Mouse (Mus musculus) right cerebral cortex, postnatal 4 days (tissue): Measurements from ENCODE around the gene Hnf1a.
A peak's percentile ranks its signal among the peaks of the same experiment; 100 is the strongest.
"Not testable (repeated sequence)": the region's sequence is repeated elsewhere in the genome, so short reads cannot be mapped to it uniquely, and the experiment has no call there.

Experiments
- DNase-seq: peaks from one replicate; pipeline ENCODE4 v3.0.0-alpha.2; 2022

Hnf1a gene

DNA sequence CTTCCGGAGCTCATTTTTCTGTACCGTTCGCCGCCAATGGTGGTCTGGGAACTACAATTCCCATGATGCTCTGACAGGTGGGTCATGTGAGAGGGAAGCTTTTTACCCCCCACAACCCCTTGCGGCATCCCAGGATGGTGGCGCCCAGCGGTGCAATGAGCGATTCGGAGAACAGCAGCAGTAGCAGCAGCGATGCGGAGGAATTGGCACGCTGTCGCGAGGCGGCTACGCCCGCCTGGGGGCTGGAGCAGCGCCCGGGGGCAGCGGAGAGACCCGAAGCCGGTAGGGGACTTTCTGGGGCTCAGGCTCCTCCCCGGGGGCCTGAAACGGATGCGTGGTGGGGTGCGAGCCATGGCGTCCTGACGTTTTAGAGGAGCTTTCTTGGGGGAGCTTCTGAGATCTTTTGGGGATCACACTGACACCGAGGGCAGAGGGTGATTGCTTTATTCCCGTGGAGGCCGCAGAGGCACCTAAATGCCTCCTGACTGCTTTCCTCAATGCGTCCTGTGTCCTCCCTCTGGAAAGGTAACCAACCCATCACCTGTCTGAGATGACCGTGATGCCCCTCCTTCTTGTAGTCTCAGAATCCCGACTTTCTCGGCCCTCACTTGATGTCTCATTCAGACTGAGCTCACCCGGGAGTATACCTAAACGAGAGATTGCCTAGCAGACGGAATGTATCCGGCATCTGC, 28.7 kb downstream of the Hnf1a start, which contains the start of gene 2210016L21Rik:
2210016L21Rik (plus strand) TSS at position 85 of the 692 bp plus-strand sequence.
- peak; percentile 82 for DNase-seq

DNA sequence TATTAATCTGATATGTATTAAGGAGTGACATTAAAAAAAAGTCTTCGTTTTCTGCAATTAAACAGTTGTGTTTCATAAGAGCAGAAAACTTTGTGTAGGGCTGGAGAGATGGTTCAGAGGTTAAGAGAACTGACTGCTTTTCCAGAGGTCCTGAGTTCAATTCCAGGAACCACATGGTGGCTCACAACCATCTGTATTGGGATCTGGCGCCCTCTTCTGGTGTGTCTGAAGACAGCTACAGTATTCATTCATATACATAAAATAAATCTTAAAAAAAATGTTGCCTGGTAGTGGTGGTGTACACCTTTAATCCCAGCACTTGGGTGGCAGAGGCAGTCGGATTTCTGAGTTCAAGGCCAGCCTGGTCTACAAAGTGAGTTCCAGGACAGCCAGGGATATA, 29.8 kb downstream of the Hnf1a start:
- not testable (repeated sequence) for DNase-seq

DNA sequence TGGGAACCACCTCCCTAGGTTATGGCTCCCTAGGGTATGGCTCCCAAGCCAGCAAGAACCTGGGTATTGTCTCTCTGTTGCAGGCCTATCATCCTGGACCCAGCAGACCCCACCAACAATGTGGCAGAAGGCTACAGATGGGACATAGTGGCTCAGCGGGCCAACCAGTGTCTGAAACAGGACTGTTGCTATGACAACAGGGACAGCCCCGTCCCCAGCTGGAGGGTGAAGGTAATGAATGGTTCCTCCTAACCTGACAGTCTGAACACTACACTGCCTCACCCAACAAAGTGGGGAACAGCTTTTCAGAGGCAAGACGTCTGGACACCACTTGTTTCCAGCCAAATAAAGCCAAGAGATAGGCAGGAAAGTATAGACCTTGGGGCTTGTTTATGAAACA, 35.1 kb downstream of the Hnf1a start:
- no peak for DNase-seq

DNA sequence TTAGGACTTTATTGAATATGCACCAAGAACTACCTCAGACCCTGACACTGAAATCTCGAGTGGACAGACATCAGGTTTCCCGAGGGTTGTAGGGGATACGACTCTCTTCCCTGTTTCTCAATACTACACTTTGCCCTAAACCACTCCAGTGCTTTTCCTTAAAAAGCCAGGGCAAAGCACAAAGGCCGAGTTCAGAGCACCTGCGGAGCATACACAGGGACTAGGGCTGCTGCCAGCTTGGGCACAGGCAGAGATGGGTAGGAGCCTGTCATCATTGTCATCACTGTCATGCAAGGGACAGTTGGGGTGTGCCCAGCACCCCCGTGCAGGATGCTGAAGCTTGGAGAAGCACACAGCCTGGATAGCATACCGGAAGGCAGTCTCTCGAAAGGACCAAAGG, 37.7 kb downstream of the Hnf1a start:
- DNase-seq, result no peak

DNA sequence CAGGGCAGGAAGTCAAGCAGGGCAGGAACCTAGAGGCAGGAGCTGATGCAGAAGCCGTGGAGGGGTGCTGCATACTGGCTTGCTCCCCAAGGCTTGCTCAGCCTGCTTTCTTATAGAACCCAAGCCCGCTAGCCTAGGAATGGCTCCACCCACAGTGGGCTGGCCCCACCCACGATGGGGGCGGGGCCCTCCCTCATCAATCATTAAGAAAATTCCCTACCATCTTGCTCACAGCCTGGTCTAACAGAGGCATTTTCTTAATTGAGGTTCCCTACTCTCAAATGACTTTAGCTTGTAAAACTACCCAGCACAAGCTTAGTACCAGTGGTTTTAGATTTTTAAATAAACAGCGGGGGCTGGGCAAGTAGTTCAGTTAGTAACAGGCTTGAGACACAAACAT, 39.3 kb downstream of the Hnf1a start:
- no peak for DNase-seq

DNA sequence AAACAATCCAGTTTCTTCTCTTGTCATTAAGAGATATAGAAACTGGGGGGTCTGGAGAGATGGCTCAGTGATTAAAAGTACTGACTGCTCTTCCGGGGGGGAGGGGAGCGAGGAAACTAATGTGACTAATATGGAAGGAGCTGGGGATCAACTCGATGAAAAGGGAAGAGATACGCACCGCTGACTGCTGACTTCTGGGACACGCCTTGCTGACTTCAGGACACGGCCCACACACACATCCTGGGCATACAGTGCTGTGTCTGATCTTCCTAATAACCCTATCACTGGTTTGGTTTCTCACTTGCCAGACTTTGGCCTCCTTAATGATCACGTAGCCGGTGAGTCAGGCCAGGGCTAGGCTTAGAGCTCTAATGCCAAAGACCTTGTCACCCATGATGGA, 44.1 kb downstream of the Hnf1a start:
- no peak for DNase-seq

DNA sequence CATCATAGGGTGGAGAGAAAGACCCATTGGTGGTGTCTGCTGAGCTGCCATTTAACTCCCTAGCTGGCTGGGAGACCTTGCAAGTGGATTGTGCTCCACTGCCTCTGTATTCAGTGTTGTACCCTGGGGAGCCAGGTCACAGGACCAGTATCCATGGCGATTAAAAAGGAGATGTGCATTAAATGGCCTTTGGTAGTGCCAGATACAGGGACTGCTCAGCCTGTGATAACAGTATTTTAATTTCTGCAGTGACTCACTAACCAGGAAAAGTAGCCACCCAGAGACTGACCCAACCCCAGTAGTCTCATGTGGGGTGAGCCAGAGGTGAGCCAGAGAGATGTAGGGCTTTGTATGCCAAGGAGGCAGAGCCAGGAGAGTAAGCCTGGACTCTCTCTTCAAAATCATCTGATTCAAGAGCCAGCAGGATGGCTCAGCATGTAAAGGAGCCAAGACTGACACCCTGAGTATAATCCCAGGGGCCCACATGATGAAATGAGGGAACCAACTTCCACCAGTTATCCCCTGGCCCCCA, 44.7 kb downstream of the Hnf1a start:
- DNase-seq, result no peak

DNA sequence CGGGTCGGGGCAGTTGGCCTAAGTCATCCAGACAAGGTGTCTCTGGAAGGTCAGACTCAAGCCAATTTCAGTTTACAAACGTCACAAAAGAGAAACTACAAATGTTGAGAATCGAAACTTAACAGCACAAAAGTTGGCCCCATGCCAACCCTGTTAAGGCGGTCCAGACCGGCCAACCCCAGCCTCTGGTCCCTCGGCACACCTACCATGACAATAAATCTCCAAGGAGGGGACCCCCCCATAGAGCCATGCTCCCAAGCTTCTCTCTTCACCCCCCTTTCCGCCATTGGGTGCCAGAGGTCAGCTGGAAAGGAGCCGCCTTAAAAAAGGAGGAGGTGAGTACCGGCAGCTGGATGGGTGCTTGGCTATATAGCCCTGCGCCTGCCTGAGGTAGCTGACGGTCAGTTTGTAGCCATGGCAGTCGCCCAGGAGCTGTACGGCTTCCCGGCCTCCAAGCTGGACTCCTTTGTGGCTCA, 47.9 kb downstream of the Hnf1a start, which contains the start of gene Oasl1:
Oasl1 (plus strand) TSS at position 243 of the 476 bp plus-strand sequence.
- peak; percentile 30 for DNase-seq

DNA sequence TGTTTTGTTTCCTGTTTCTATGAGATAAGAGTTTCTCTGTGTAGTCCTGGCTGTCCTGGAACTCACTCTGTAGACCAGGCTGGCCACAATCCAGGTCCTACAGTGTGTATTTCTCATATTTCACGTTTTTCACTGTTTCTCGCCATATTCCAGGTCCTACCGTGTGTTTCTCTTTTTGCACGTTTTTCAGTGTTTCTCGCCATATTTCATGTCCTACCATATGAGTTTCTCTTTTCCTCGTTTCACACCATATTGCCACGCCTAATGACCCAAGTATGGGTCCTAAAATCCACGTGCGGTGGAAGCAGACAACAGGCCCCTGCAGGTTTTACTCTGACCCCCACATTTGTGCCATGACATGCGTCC, 48.5 kb downstream of the Hnf1a start:
- DNase-seq, result no peak

DNA sequence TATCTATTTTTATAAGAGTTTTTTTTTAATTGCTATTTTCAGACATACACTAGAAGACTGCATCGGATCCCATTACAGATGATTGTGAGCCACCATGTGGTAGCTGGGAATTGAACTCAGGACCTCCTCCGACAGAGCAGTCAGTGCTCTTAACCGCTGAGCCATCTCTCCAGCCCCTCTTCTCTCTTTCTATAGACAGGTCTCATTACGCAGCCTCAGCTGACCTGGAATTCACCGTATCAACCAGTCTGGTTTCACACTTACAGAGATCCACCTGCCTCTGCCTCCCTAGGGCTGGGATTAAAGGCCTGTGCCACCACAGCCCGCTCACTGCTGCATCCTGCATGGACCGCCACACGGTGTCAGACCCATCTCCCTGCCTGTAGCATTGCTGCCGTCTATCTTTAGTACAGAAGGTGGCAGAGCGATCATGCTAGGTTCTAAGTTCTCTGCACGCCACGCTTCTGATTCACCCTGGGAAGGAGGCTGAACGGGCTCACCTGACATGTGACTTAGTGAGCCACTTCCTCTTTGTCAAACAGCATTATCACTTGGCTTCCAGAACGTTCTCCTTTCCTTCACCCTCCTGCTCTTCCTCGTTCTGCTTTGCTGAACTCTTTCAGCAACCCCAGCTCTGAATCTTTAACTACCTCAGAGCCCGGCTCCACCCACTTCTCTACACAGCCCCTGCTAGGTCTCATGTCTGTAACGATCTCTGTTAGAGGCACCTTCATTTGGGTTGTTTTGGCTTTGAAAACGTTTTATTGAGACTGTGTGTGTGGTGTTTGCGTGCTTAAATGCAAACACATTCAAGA, 49.1 kb downstream of the Hnf1a start:
- no peak for DNase-seq

DNA sequence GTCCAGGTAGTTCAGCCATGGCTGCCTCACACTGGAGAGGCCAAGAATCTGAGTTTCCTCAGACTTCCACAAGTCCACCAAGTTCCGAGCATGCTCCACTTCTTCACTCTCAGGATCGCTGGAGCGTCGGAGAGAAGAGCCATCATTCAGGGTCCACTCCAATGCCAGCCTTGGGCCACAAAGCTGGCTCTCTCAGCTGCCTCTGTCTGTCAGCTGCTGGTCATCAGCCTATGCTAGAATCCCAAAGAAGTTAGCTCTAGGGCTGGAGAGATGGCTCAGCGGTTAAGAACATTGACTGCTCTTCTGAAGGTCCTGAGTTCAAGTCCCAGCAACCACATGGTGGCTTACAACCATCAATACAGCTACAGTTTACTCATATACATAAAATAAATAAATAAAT, 53.5 kb downstream of the Hnf1a start:
- DNase-seq, result not testable (repeated sequence)

DNA sequence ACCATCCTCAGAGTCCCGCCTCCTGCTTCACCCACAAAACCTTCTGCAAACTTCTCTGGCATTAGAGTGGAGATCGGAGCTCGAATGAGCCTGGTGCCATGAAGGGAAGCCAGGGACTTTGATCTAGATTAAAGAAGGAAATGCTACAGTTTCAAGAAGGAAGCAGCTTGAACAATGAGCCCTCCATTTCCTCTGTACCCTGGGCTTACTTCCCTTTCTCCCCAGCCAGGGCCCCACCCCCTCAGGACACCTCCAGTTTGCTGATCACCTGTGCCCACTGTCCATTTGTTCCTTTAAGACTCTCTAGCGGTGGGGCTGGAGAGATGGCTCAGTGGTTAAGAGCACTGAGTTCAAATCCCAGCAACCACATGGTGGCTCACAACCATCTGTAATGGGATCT, 54.1 kb downstream of the Hnf1a start:
- no peak for DNase-seq

DNA sequence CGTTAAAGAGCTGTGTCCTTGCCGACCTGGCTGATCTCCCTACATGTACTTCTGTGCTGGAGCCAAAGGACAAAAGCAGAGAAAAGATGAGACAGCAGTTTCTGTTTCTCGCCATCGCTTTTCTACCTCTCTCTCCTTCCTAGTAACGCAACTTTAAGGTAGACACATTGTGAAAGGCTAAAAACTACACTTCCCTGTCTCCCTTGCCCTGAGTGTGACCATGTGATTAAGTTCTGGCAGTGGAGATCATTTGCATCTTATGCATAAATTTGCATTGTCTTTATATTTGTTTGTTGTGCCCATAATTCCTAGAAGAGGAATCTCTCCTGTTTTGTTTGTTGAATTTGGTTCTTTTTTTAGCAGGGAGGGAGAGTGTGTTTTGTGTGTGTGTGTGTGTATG, 55.0 kb downstream of the Hnf1a start:
- DNase-seq, result no peak

DNA sequence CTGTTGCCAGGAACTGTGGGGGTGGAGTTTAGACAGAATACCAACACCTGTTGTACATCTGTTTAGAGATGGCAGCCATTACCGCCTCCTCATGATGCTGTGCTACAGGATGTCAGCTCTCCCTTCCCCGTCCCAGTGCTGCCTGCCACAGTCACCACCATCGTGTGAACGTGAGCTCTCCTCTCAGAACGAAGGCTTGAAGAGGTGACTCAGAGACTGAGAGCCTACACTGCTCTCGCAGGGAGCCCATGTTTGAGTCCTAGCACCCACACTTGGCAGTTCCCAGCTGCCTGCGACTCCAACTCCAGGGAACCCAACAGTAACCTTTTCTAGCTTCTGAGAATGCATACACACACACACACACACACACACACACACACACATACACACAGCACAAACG, 56.0 kb downstream of the Hnf1a start:
- DNase-seq, result no peak

DNA sequence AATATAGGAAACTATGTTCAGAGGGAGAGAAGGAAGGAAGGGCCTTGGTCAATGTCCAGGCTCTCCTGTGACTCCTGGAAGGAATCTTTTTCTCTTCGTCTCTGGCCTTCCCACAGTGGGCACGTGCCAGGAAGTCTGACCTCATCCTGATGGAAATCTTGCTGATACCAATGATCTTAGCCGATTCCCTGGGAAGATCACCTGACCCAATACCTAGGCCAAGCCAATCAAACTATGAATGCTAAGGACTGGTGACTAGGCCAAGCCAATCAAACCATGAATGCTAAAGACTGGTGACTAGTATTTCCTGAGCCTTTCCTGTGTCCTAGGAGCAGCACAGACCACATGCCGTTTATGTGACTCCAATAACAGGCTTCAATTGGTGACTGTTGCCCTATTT, 57.2 kb downstream of the Hnf1a start:
- DNase-seq, result no peak

DNA sequence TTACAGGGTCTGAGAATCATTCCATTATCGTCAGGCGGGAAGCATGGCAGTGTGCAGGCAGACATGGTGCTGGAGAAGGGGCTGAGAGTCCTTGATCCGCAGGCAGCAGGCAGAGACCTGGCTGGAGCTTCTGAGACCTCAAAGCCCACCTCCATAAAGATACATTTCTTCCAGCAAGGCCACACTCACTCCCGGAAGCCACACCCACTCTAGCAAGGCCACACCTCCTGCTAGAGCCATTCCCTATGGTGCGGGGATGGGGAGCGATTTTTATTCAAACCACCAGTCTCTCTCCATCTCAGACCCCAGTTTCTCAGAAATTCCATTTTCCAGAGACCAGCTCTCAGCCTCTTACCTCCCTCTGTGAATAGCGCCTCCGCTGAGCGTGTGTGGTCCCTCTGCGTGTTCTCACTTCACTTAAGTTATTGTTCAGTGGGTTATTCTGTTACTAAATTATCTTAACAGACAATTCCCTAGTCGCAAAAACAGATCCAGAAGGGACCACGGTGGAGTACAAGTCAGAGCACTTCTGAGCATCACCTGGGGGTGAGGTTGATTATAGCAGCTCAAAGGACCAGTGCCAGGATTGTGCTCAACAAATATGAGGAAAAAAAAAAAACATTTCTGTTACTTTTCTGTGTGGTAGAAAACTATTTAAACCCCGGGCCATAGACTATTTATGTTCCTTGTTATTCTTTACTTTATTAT, 62.1 kb downstream of the Hnf1a start:
- DNase-seq, result no peak

DNA sequence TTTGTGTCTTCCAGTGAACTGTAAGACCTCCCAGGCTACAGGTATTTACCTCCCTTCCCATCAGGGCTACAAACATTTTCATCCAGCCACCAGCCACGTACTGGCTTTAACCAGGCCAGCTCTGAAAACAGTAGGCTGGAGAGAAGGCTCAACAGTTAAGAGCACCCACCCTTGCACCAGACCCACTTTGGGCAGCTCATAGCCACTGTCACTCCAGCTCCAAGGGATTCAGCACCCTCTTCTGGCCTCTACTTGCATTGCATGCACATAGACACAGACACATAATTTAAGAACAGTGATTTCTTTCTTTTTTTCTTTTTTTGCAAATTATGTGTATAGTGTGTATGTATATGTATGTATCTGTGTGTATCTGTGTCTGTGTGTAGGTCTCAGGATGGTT, 68.5 kb downstream of the Hnf1a start:
- DNase-seq, result peak; percentile 54
